Mouse (Mus musculus): Measurements from ENCODE around the gene Hnrnpab. TPM values are rescaled to one million over a fixed set of nuclear protein-coding genes. Genes with fewer than 3 reads are reported as not detected.

Gene Hnrnpab
- total and polyA plus RNA-seq, 3 experiments = 504 to 1,141 (median 683) TPM

DNA sequence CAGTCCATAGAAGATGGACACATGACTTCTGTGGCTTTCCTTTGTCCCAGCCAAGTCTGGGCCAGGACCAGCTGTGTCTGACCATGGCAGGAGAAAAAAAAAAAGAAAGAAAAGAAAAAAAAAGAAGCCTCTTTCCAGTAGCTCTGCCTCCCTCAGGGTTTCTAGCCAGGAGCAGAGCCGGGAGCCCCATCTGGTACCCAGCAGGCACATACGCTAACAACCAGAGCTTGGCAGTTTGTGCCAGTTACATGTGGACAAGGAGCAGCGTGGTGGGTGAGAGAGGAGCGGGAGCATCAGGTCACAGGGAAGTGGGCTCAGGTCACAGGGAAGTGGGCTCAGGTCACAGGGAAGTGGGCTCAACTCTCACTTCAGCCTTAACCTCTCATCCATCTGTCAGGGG is 30.2 kb downstream of the Hnrnpab start:
- no peak for TF ChIP-seq POLR2AphosphoS5 (IDR thresholded peaks at IDR 0.05; ENCODE audit: insufficient replicate concordance, low read depth, low read length)
- TF ChIP-seq CTCF (IDR thresholded peaks at IDR 0.05; ENCODE audit: low read depth, low read length) = no peak
- no peak for TF ChIP-seq GATA1 (IDR thresholded peaks at IDR 0.05; ENCODE audit: borderline replicate concordance, low read length)
- no peak for TF ChIP-seq GATA2 (IDR thresholded peaks at IDR 0.05; ENCODE audit: borderline replicate concordance, low read depth, low read length)
- no peak for TF ChIP-seq TAL1 (conservative IDR thresholded peaks at IDR 0.05; ENCODE audit: low read depth, low read length)
- Histone ChIP-seq H3K4me3 (ENCODE audit: low read depth, low read length) (no peak overlapping the region), H3K27me3 (ENCODE audit: insufficient read depth, low read length) (peaks cover 53% of the 10 kb centered on the region), H3K4me1 (ENCODE audit: insufficient read depth, low read depth, low read length) (peaks cover 16% of the 10 kb centered on the region), H3K36me3 (replicated peaks) (no peaks in the 10 kb centered on the region), H3K9me3 (replicated peaks) (no peaks in the 10 kb centered on the region)
- no peak for DNase-seq (ENCODE audit: low spot score)
- ATAC-seq (ENCODE audit: extremely low read depth, insufficient number of reproducible peaks, low FRiP score, poor library complexity, severe bottlenecking) = no peak

DNA sequence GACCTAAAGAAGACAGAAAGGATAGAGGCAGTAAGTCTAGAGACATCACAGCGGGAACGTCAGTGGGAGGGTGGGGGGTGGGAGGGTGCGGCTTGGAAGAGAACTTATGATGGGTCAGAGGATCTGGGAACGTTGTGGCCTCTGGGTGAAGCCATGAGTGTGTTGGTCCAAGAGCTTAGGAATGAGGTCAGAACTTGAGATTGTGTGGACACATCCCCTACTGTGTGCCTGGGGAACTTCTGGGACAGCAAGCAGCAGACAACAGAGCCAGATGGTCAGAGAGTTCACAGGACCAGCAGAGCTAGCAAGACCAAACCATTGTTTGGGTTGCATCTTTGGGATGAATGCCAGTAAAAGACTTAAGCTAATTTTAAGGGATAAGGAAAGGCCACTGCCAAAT is 37.8 kb downstream of the Hnrnpab start:
- no peak overlapping the region for H3K4me3 ChIP-seq (ENCODE audit: low read depth, low read length)
- DNase-seq (ENCODE audit: low spot score) (no peak), ATAC-seq (ENCODE audit: extremely low read depth, insufficient number of reproducible peaks, low FRiP score, poor library complexity, severe bottlenecking) (no peak)
- peaks cover 4% of the 10 kb centered on the region for H3K4me1 ChIP-seq (ENCODE audit: insufficient read depth, low read depth, low read length)
- peaks cover 47% of the 10 kb centered on the region for H3K27me3 ChIP-seq (ENCODE audit: insufficient read depth, low read length)
- TF ChIP-seq TAL1 (conservative IDR thresholded peaks at IDR 0.05; ENCODE audit: low read depth, low read length) (no peak), GATA2 (IDR thresholded peaks at IDR 0.05; ENCODE audit: borderline replicate concordance, low read depth, low read length) (no peak), POLR2AphosphoS5 (IDR thresholded peaks at IDR 0.05; ENCODE audit: insufficient replicate concordance, low read depth, low read length) (no peak), CTCF (IDR thresholded peaks at IDR 0.05; ENCODE audit: low read depth, low read length) (no peak)
- no peaks in the 10 kb centered on the region for H3K36me3 ChIP-seq (replicated peaks)
- H3K9me3 ChIP-seq (replicated peaks) = peaks cover 4% of the 10 kb centered on the region

DNA sequence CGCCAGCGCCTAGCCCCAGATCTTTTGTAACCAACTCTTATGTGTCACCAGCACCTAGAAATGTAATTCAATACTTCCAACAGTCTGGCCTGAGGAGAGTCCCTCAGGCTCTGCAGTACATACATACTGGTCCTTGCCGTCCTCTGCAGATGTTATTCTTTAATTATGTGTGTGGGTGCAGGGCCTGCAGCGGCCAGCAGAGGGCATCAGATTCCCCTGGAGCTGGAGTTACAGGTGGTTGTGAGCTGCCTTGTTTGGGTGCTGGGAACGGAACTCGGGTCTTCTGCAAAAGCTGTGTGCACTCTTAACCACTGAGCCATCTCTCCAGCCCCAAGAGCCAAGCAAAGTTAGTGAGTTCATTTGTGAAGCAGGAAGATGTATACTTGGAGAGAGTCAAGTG is 40.7 kb downstream of the Hnrnpab start:
- Histone ChIP-seq H3K36me3 (replicated peaks) (no peaks in the 10 kb centered on the region), H3K27me3 (ENCODE audit: insufficient read depth, low read length) (peaks cover 46% of the 10 kb centered on the region), H3K4me3 (ENCODE audit: low read depth, low read length) (no peak overlapping the region), H3K9me3 (replicated peaks) (peaks cover 4% of the 10 kb centered on the region), H3K4me1 (ENCODE audit: insufficient read depth, low read depth, low read length) (no peaks in the 10 kb centered on the region)
- DNase-seq (ENCODE audit: low spot score) (no peak), ATAC-seq (ENCODE audit: extremely low read depth, insufficient number of reproducible peaks, low FRiP score, poor library complexity, severe bottlenecking) (no peak)
- TF ChIP-seq TAL1 (conservative IDR thresholded peaks at IDR 0.05; ENCODE audit: low read depth, low read length) (no peak), CTCF (IDR thresholded peaks at IDR 0.05; ENCODE audit: low read depth, low read length) (no peak), POLR2AphosphoS5 (IDR thresholded peaks at IDR 0.05; ENCODE audit: insufficient replicate concordance, low read depth, low read length) (no peak), GATA1 (IDR thresholded peaks at IDR 0.05; ENCODE audit: borderline replicate concordance, low read length) (no peak), GATA2 (IDR thresholded peaks at IDR 0.05; ENCODE audit: borderline replicate concordance, low read depth, low read length) (no peak)

DNA sequence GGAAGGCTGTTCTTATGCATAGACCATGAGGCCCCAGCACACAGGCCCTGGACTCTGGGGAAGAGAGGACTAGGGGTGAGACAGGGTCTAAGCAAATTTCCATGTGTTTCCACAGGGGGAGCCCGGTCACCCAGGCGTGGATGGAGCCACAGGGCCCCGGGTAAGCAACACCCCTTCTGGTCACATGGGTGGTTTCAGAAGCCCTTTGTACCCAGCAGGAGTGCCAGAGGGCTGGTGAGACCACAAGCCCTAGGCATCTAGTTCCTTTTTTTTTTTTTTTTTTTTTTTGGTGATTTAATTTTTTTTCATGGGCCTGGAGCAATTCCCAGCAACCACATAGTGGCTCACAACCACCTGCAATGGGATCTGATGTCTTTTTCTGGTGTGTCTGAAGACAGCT is 41.6 kb downstream of the Hnrnpab start:
- TF ChIP-seq CTCF (IDR thresholded peaks at IDR 0.05; ENCODE audit: low read depth, low read length) (no peak), TAL1 (conservative IDR thresholded peaks at IDR 0.05; ENCODE audit: low read depth, low read length) (no peak), GATA1 (IDR thresholded peaks at IDR 0.05; ENCODE audit: borderline replicate concordance, low read length) (no peak)
- no peak for DNase-seq (ENCODE audit: low spot score)
- no peak overlapping the region for H3K4me3 ChIP-seq (ENCODE audit: low read depth, low read length)
- 0 out of 2 replicates have a peak, but pooled peaks have one; percentile 4 for ATAC-seq (ENCODE audit: extremely low read depth, insufficient number of reproducible peaks, low FRiP score, poor library complexity, severe bottlenecking)
- peaks cover 4% of the 10 kb centered on the region for H3K9me3 ChIP-seq (replicated peaks)
- H3K36me3 ChIP-seq (replicated peaks) = no peaks in the 10 kb centered on the region
- H3K4me1 ChIP-seq (ENCODE audit: insufficient read depth, low read depth, low read length) = no peaks in the 10 kb centered on the region
- peaks cover 40% of the 10 kb centered on the region for H3K27me3 ChIP-seq (ENCODE audit: insufficient read depth, low read length)

GRCm38 (mm10) chr11:51563276-51563675 is 43.4 kb downstream of the Hnrnpab start:
- TF ChIP-seq CTCF (IDR thresholded peaks at IDR 0.05; ENCODE audit: low read depth, low read length) = no peak
- no peak for TF ChIP-seq POLR2AphosphoS5 (IDR thresholded peaks at IDR 0.05; ENCODE audit: insufficient replicate concordance, low read depth, low read length)
- no peak for ATAC-seq (ENCODE audit: extremely low read depth, insufficient number of reproducible peaks, low FRiP score, poor library complexity, severe bottlenecking)

GRCm38 (mm10) chr11:51555066-51555465 is 51.6 kb downstream of the Hnrnpab start:
- Histone ChIP-seq H3K27me3 (ENCODE audit: insufficient read depth, low read length) (peaks cover 11% of the 10 kb centered on the region), H3K9me3 (replicated peaks) (no peaks in the 10 kb centered on the region), H3K4me1 (ENCODE audit: insufficient read depth, low read depth, low read length) (no peaks in the 10 kb centered on the region), H3K36me3 (replicated peaks) (no peaks in the 10 kb centered on the region), H3K4me3 (ENCODE audit: low read depth, low read length) (no peak overlapping the region)
- TF ChIP-seq CTCF (IDR thresholded peaks at IDR 0.05; ENCODE audit: low read depth, low read length) (no peak), GATA2 (IDR thresholded peaks at IDR 0.05; ENCODE audit: borderline replicate concordance, low read depth, low read length) (no peak), TAL1 (conservative IDR thresholded peaks at IDR 0.05; ENCODE audit: low read depth, low read length) (no peak), GATA1 (IDR thresholded peaks at IDR 0.05; ENCODE audit: borderline replicate concordance, low read length) (no peak)
- DNase-seq (ENCODE audit: low spot score) = no peak
- no peak for ATAC-seq (ENCODE audit: extremely low read depth, insufficient number of reproducible peaks, low FRiP score, poor library complexity, severe bottlenecking)

More at GRCm38 (mm10) chr11:51563276-51563675, 43.4 kb downstream of the Hnrnpab start:
- DNase-seq (ENCODE audit: low spot score) = no peak
- peaks cover 34% of the 10 kb centered on the region for H3K27me3 ChIP-seq (ENCODE audit: insufficient read depth, low read length)
- H3K4me3 ChIP-seq (ENCODE audit: low read depth, low read length) = no peak overlapping the region
- H3K9me3 ChIP-seq (replicated peaks) = peaks cover 4% of the 10 kb centered on the region
- H3K4me1 ChIP-seq (ENCODE audit: insufficient read depth, low read depth, low read length) = no peaks in the 10 kb centered on the region
- H3K36me3 ChIP-seq (replicated peaks) = no peaks in the 10 kb centered on the region

- H3K27me3 ChIP-seq (ENCODE audit: insufficient read depth, low read length) = peaks cover 11% of the 10 kb centered on the region
- no peak for TF ChIP-seq GATA2 (IDR thresholded peaks at IDR 0.05; ENCODE audit: borderline replicate concordance, low read depth, low read length)
- TF ChIP-seq CTCF (IDR thresholded peaks at IDR 0.05; ENCODE audit: low read depth, low read length) = no peak
- no peak for TF ChIP-seq GATA1 (IDR thresholded peaks at IDR 0.05; ENCODE audit: borderline replicate concordance, low read length)
- no peaks in the 10 kb centered on the region for H3K9me3 ChIP-seq (replicated peaks)
- H3K4me3 ChIP-seq (ENCODE audit: low read depth, low read length) = no peak overlapping the region
- no peak for ATAC-seq (ENCODE audit: extremely low read depth, insufficient number of reproducible peaks, low FRiP score, poor library complexity, severe bottlenecking)
- H3K36me3 ChIP-seq (replicated peaks) = no peaks in the 10 kb centered on the region
- H3K4me1 ChIP-seq (ENCODE audit: insufficient read depth, low read depth, low read length) = no peaks in the 10 kb centered on the region
- DNase-seq (ENCODE audit: low spot score) = no peak
Observed at GRCm38 (mm10) chr11:51554590-51554989, 52.1 kb downstream of the Hnrnpab start.

All from G1E (cell line).